Mouse (Mus musculus) erythroid progenitor cell, adult 5-6 weeks (primary cell): Measurements from ENCODE around the gene H2al1i. TPM values are rescaled to one million over a fixed set of nuclear protein-coding genes. Genes with fewer than 3 reads are reported as not detected.

Source experiments
- total RNA-seq, 2 experiments: library from RNA; stranded (forward) in 1 of 2; stranded (reverse) in 1 of 2; fragments of 150-400 nt in 1 of 2; fragments of 186-747, 209-891 nt in 1 of 2; gene quantifications; 2 replicates each; pipeline versions ENCODE4 v1.2.3 to v1.2.4; 2015 to 2017; ENCODE audit warnings: low replicate concordance in 2 of 2

H2al1i gene
- total RNA-seq, 2 experiments from 2014 or later = not detected

Other genes with a start within 250 kb of the H2al1i start
- gene H2al1a, start 25.4 kb upstream of the H2al1i start, total RNA-seq (2015; ENCODE audit: low replicate concordance) = not detected in 2 replicates
- not detected in 2 replicates for gene H2al1a, start 25.4 kb upstream of the H2al1i start, total RNA-seq (2017; ENCODE audit: low replicate concordance)
- not detected in 2 replicates for gene H2al1b, start 22.2 kb upstream of the H2al1i start, total RNA-seq (2015; ENCODE audit: low replicate concordance)
- gene H2al1b, start 22.2 kb upstream of the H2al1i start, total RNA-seq (2017; ENCODE audit: low replicate concordance) = not detected in 2 replicates
- gene H2al1c, start 19.0 kb upstream of the H2al1i start, total RNA-seq (2015; ENCODE audit: low replicate concordance) = not detected in 2 replicates
- not detected in 2 replicates for gene H2al1c, start 19.0 kb upstream of the H2al1i start, total RNA-seq (2017; ENCODE audit: low replicate concordance)
- gene H2al1d, start 15.8 kb upstream of the H2al1i start, total RNA-seq (2015; ENCODE audit: low replicate concordance) = not detected in 2 replicates
- not detected in 2 replicates for gene H2al1d, start 15.8 kb upstream of the H2al1i start, total RNA-seq (2017; ENCODE audit: low replicate concordance)
- gene H2al1e, start 12.7 kb upstream of the H2al1i start, total RNA-seq (2015; ENCODE audit: low replicate concordance) = not detected in 2 replicates
- not detected in 2 replicates for gene H2al1e, start 12.7 kb upstream of the H2al1i start, total RNA-seq (2017; ENCODE audit: low replicate concordance)
- gene H2al1f, start 9.5 kb upstream of the H2al1i start, total RNA-seq (2015; ENCODE audit: low replicate concordance) = not detected in 2 replicates
- gene H2al1f, start 9.5 kb upstream of the H2al1i start, total RNA-seq (2017; ENCODE audit: low replicate concordance) = not detected in 2 replicates
- gene H2al1g, start 6.4 kb upstream of the H2al1i start, total RNA-seq (2015; ENCODE audit: low replicate concordance) = not detected in 2 replicates
- gene H2al1g, start 6.4 kb upstream of the H2al1i start, total RNA-seq (2017; ENCODE audit: low replicate concordance) = not detected in 2 replicates
- not detected in 2 replicates for gene H2al1h, start 3.2 kb upstream of the H2al1i start, total RNA-seq (2015; ENCODE audit: low replicate concordance)
- not detected in 2 replicates for gene H2al1h, start 3.2 kb upstream of the H2al1i start, total RNA-seq (2017; ENCODE audit: low replicate concordance)
- gene H2al1j, start 3.2 kb downstream of the H2al1i start, total RNA-seq (2015; ENCODE audit: low replicate concordance) = not detected in 2 replicates
- gene H2al1j, start 3.2 kb downstream of the H2al1i start, total RNA-seq (2017; ENCODE audit: low replicate concordance) = not detected in 2 replicates